Mouse (Mus musculus) c-Kit-positive CD71-positive TER-119-positive erythroid progenitor cells, embryonic 14.5 days (primary cell): ENCODE results near the gene Cacna1a.
"Not testable (repeated sequence)": the region's sequence is repeated elsewhere in the genome, so short reads cannot be mapped to it uniquely, and the experiment has no call there.

Experiments used
- DNase-seq: peaks from one replicate; pipeline ENCODE4 v3.0.0-alpha.2; 2013; ENCODE audit warnings: low spot score

Gene Cacna1a

DNA sequence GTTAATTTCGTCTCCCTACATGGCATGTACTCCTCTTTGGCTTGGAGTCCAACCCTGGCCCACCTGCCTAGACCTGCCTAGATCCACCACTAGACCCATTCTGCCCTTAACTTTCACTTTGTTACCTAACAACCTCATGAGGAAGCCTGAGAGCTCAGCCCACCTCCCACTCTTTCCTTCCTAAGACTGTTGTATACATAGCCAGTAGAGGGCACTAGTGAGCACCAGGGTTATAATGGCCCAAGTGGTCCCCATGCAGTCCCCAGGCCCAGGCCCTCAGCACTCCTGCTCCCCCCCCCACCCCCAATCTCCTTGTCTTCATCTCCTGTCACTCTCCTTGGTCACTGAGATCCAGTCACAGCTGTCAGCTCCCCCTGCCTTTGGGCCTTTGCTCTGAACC is 86.2 kb downstream of the Cacna1a start:
- DNase-seq, result no peak

DNA sequence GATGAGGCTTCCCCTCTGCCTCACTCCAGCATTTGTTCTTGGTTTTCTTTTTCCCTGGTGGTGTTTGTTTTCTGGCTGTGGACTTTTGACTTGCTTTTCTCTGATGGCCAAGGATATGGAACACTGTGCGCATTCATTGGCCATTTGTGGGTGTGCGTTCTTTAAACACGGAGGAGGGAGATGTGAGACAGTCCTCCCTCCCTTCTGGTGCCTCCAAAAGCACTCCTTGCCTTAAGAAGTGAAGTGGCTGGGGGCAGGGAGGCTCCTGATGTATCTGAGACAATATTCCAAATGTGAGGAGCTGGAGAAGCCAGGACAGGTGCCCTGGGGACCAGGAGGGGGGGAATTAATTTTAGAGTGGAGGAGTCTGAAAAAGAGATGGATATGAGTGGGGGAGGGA is 89.1 kb downstream of the Cacna1a start:
- DNase-seq, result no peak

- no peak for DNase-seq
Measured at GRCm38 (mm10) chr8:84483004-84483403, 94.8 kb downstream of the Cacna1a start.

GRCm38 (mm10) chr8:84485366-84485765 is 97.1 kb downstream of the Cacna1a start:
- no peak for DNase-seq

DNA sequence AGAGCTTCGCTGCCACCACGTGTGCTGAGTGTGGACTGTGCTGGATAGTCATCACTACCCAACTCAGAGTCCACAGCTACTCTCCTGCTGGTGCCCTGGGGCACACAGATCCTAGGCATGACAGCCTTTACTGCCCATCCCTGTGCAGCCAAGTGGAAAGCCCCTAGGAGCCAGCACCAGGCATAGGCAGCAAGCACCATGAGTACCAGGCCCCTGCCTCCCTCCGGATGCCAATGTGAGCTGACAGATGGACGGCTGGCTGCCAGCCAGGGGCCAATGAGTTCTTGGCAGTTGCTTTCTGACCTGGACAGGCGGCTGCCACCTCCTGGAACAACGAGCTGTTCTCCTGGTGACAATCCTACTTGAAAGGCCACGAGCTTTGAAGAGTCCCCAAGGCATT is 97.6 kb downstream of the Cacna1a start:
- no peak for DNase-seq

- DNase-seq, result no peak
Measured at GRCm38 (mm10) chr8:84489223-84489622, 101.0 kb downstream of the Cacna1a start.

DNA sequence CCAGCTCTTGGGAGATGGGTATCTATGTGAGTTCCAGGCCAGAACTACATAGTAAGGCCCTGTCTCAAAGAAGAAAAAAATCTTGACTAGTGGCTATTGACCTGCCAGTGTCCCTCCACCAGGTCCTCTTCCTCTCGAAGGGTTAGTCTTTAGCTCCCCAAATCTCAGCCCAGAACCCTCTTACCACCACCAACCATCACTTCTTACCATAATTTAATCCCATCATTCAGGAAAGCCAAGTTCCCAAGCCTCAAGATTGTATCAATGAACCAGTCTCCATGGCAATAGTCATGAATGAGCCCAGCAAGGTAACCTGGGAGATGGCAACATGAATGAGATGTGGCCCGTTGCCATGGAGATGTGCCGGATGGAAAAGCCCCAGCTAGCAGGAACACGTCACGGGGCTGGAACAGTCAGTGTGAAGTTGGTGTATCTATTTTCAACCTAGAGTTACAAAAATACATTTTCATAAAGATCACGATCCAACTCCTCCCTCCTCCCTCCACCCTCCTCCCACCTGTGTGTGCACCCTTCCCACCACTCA is 106.4 kb downstream of the Cacna1a start:
- no peak for DNase-seq

- DNase-seq, result no peak
Measured at GRCm38 (mm10) chr8:84501181-84501580, 112.9 kb downstream of the Cacna1a start.

- no peak for DNase-seq
Measured at GRCm38 (mm10) chr8:84501671-84502308, 113.5 kb downstream of the Cacna1a start.

GRCm38 (mm10) chr8:84502638-84503037 is 114.4 kb downstream of the Cacna1a start:
- no peak for DNase-seq

GRCm38 (mm10) chr8:84507220-84507619 is 119.0 kb downstream of the Cacna1a start:
- DNase-seq, result no peak

GRCm38 (mm10) chr8:84509764-84510163 is 121.5 kb downstream of the Cacna1a start:
- DNase-seq, result not testable (repeated sequence)

DNA sequence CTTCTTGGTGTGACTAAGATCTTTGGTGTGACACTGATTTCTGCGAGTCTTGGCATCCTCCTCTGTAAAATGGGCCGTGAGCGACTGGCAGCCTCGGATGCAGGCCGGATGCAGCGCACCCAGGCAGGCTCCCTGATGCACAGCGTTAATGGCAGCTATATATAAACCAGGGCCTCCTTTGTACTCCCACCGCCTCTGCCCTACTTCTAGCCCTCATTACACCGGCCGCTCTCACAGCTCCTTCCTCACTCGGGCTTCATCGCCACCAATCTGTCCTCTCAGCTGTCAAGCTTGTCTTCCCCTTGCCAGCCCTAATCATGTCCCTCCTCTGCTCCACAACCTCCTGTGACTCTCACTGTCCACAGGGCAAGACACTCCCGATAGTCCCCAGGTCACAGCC is 123.4 kb downstream of the Cacna1a start:
- DNase-seq, result no peak

- DNase-seq, result no peak
Measured at GRCm38 (mm10) chr8:84513765-84514164, 125.5 kb downstream of the Cacna1a start.

GRCm38 (mm10) chr8:84518180-84518579 is 129.9 kb downstream of the Cacna1a start:
- DNase-seq, result no peak

DNA sequence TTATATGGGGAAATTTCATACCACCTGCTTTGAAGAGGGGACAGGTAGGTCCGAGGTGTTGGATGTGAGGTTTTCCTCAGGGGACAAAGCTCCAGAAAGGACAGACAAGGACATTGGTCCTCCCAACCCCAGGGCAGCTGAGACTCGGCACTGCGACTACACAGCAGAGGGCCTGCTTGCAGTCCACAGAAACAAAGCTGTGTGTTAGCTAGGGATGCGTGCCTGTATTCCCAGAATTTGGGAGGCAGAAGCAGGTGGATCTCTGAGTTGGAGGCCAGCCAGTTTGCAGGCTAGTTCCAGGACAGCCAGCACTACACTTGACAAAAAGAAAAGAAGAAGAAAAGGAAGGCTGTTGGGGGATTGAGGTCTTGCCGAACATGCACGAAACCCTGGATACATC is 130.5 kb downstream of the Cacna1a start:
- DNase-seq, result no peak

DNA sequence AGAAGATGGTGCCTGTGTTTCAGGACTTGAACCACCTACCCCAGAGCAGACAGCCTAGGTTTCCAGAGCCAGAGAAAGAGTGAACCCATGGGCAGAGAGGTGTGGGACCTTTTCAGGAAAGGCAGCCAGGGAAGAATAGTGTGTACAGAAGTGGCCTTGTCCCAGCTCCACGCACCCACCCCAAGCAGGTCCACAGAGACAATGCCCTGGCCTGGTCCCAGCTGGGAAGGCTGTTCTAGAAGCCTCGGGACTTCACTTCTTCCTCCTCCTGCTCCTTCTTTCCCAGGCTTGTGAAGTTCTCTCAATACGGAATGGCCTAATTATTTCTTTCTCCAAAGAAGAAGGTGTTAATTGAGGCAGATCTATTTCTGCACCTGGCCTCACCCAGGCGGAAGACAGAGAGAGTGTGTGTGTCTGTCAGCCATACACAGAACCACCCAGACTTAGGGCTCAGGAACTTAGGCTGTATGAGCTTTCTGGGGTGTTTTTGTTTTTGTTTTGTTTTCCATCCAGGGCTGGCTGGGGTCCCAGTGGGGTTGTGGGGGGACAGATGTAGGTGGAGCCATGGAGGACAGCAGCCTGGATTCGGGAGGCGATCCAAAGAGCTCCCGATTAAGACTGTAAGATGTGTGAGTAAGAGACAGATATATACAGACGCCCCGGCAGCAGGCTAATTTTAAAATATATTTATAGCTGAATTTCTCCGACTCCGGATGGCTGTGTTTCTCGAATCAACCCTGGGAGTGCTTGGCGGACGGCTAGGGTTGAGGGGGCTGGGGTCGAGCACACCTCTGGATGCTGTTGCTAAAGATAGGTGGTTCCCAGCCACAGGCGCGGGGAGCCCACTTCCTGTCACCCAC is 131.8 kb downstream of the Cacna1a start:
- no peak for DNase-seq

GRCm38 (mm10) chr8:84520999-84521398 is 132.8 kb downstream of the Cacna1a start:
- DNase-seq, result no peak

GRCm38 (mm10) chr8:84528036-84528435 is 139.8 kb downstream of the Cacna1a start:
- DNase-seq, result no peak

DNA sequence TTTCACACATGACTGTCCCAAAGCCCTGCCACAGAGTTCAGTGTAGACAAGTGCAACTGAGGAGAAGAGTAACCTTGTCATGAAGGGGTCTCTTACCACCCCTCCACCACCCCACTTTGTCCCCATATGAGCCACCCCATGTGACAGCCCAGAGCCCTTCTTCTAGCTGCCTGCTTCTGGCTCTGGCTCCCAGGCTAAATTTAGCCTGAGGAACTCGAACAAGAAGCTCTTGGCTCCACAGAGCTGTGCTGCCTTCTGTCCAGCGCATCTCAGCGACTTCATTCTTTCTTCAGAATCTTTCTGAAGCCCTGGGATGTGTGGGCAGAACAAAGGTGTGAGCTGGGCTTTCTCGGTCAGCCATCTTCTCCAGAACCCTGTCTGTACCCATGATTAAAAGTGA is 141.3 kb downstream of the Cacna1a start:
- DNase-seq, result no peak

GRCm38 (mm10) chr8:84532725-84533124 is 144.5 kb downstream of the Cacna1a start:
- no peak for DNase-seq

- no peak for DNase-seq
Measured at GRCm38 (mm10) chr8:84533341-84533740, 145.1 kb downstream of the Cacna1a start.

- no peak for DNase-seq
Measured at GRCm38 (mm10) chr8:84536917-84537316, 148.7 kb downstream of the Cacna1a start.
